Mouse (Mus musculus) liver, adult 2 months (tissue): ENCODE data around the gene P2ry13. TPM values are rescaled to one million over a fixed set of nuclear protein-coding genes. Genes with fewer than 3 reads are reported as not detected.

Experiments
- DNase-seq: peaks from one replicate; pipeline ENCODE4 v3.0.0-alpha.2; 2011; ENCODE audit warnings: low read depth, low spot score; ENCODE audit errors: extremely low read depth
- H3K27ac ChIP-seq: fragments of 200-500 bp; replicated peaks from 2 replicates; pipeline ENCODE4 v1.5.1; 2012; ENCODE audit warnings: low read depth, mild to moderate bottlenecking, control low read depth, inconsistent platforms, low read length; ENCODE audit not compliant: insufficient read depth
- H3K27me3 ChIP-seq: fragments of 200-500 bp; 2 replicates; pipeline ENCODE4 v1.6.1; 2012; ENCODE audit warnings: mild to moderate bottlenecking, moderate library complexity, low read length, inconsistent platforms; ENCODE audit not compliant: control insufficient read depth, insufficient read depth
- H3K36me3 ChIP-seq: fragments of 200-500 bp; 2 replicates; pipeline ENCODE4 v1.6.1; 2012; ENCODE audit warnings: low read length, inconsistent platforms; ENCODE audit not compliant: control insufficient read depth, insufficient read depth
- H3K4me1 ChIP-seq: fragments of 200-500 bp; 2 replicates; pipeline ENCODE4 v1.6.1; 2011; ENCODE audit warnings: low read length; ENCODE audit not compliant: control insufficient read depth, insufficient read depth
- H3K4me3 ChIP-seq: fragments of 200-500 bp; 2 replicates; pipeline ENCODE4 v1.5.1; 2011; ENCODE audit warnings: low read depth, mild to moderate bottlenecking, control low read depth, low read length, moderate library complexity; ENCODE audit not compliant: insufficient read depth
- H3K79me2 ChIP-seq: fragments of 200-500 bp; 2 replicates; pipeline ENCODE4 v1.6.1; 2012; ENCODE audit warnings: inconsistent platforms, mild to moderate bottlenecking, low read length, moderate library complexity; ENCODE audit not compliant: control insufficient read depth, insufficient read depth
- H3K9ac ChIP-seq: fragments of 200-500 bp; 2 replicates; pipeline ENCODE4 v1.6.1; 2012; ENCODE audit warnings: low read depth, mild to moderate bottlenecking, control low read depth, inconsistent platforms, low read length
- CTCF ChIP-seq: fragments of 200-500 bp; IDR thresholded peaks from 2 replicates; pipeline ENCODE4 v1.5.1; 2011; ENCODE audit warnings: low read depth, low read length, control low read depth
- POLR2A ChIP-seq: fragments of 200-500 bp; IDR thresholded peaks from 2 replicates; pipeline ENCODE4 v1.6.1; 2011; ENCODE audit warnings: low read length, control low read depth; ENCODE audit not compliant: insufficient read depth; ENCODE audit errors: extremely low read depth
- WGBS: fragments of 180-500 bp; shearing (Covaris S2); methylation state at CpG from one replicate; pipeline ENCODE4 v1.1.7; 2018; 5-methylcytosine and 5-hydroxymethylcytosine counted together
- polyA plus RNA-seq: library from polyadenylated mRNA; depleted of rRNA; stranded (reverse); fragments of >200 nt; gene quantifications from 2 replicates; pipeline ENCODE4 v1.2.3, GENCODE M21; 2012; rRNA removed
- total RNA-seq: library from RNA; depleted of rRNA; stranded (reverse); fragments of >200 nt; gene quantifications from 2 replicates; pipeline ENCODE4 v1.2.3, GENCODE M21; 2014; rRNA removed

Gene P2ry13
- total RNA-seq (5.2 and 5.5 TPM in 2 replicates), polyA plus RNA-seq (0.62 and 1.6 TPM in 2 replicates)

GRCm38 (mm10) chr3:59210727-59211126, at the start of gene P2ry13:
TSS of gene P2ry13 (minus strand) at chr3:59210882.
- Histone ChIP-seq H3K36me3 (no peaks in the 10 kb centered on the region), H3K9ac (peak within 1 kb of the TSS; percentile 30), H3K79me2 (no peaks in the 10 kb centered on the region), H3K4me3 (peak within 1 kb of the TSS; percentile 34), H3K27ac (0 out of 2 replicates have a peak within 1 kb of the TSS, but pooled peaks have one; percentile 27), H3K27me3 (no peaks in the 10 kb centered on the region), H3K4me1 (no peaks in the 10 kb centered on the region)
- 85% methylated on average over 6 of the region's 6 CpGs for WGBS
- no peak for DNase-seq
- TF ChIP-seq POLR2A (no peak), CTCF (no peak)

GRCm38 (mm10) chr3:59257740-59258664, 47.3 kb upstream of the P2ry13 start:
- no peak overlapping the region for H3K27ac ChIP-seq
- no peak for DNase-seq
- no peak overlapping the region for H3K4me3 ChIP-seq
- no peak overlapping the region for H3K9ac ChIP-seq
- H3K4me1 ChIP-seq = no peaks in the 10 kb centered on the region
- TF ChIP-seq CTCF = no peak
- TF ChIP-seq POLR2A = no peak
- H3K27me3 ChIP-seq = no peaks in the 10 kb centered on the region
- no peaks in the 10 kb centered on the region for H3K79me2 ChIP-seq
- H3K36me3 ChIP-seq = no peaks in the 10 kb centered on the region
- WGBS = 91% methylated on average over 20 of the region's 20 CpGs

- H3K79me2 ChIP-seq = no peaks in the 10 kb centered on the region
- no peaks in the 10 kb centered on the region for H3K4me1 ChIP-seq
- H3K27me3 ChIP-seq = no peaks in the 10 kb centered on the region
- no peak for TF ChIP-seq POLR2A
- no peak for TF ChIP-seq CTCF
- 100% methylated on average over 1 of the region's 1 CpGs for WGBS
- no peak overlapping the region for H3K27ac ChIP-seq
- no peak overlapping the region for H3K9ac ChIP-seq
- DNase-seq = no peak
- no peaks in the 10 kb centered on the region for H3K36me3 ChIP-seq
- H3K4me3 ChIP-seq = no peak overlapping the region
Measured at GRCm38 (mm10) chr3:59250454-59250853, 39.8 kb upstream of the P2ry13 start.

- no peak for DNase-seq
- no peak overlapping the region for H3K27ac ChIP-seq
- no peak overlapping the region for H3K9ac ChIP-seq
- H3K79me2 ChIP-seq = no peaks in the 10 kb centered on the region
- TF ChIP-seq CTCF (no peak), POLR2A (no peak)
- no peaks in the 10 kb centered on the region for H3K27me3 ChIP-seq
- whole genome bisulfite sequencing = 94% methylated on average over 6 of the region's 6 CpGs
- no peaks in the 10 kb centered on the region for H3K36me3 ChIP-seq
- no peaks in the 10 kb centered on the region for H3K4me1 ChIP-seq
- no peak overlapping the region for H3K4me3 ChIP-seq
Measured at GRCm38 (mm10) chr3:59248031-59248430, 37.3 kb upstream of the P2ry13 start.

- no peaks in the 10 kb centered on the region for H3K4me1 ChIP-seq
- H3K27ac ChIP-seq = no peak overlapping the region
- WGBS = 81% methylated on average over 6 of the region's 6 CpGs
- H3K4me3 ChIP-seq = no peak overlapping the region
- H3K27me3 ChIP-seq = no peaks in the 10 kb centered on the region
- no peak for TF ChIP-seq CTCF
- no peak for TF ChIP-seq POLR2A
- no peak for DNase-seq
- H3K36me3 ChIP-seq = no peaks in the 10 kb centered on the region
- H3K9ac ChIP-seq = no peak overlapping the region
- no peaks in the 10 kb centered on the region for H3K79me2 ChIP-seq
Measured at GRCm38 (mm10) chr3:59243384-59243783, 32.7 kb upstream of the P2ry13 start.

- no peak for TF ChIP-seq CTCF
- TF ChIP-seq POLR2A = no peak
- no peak overlapping the region for H3K27ac ChIP-seq
Measured at GRCm38 (mm10) chr3:59234878-59235277, 24.2 kb upstream of the P2ry13 start.

More at GRCm38 (mm10) chr3:59234878-59235277, 24.2 kb upstream of the P2ry13 start:
- Histone ChIP-seq H3K9ac (no peak overlapping the region), H3K4me1 (no peaks in the 10 kb centered on the region), H3K4me3 (no peak overlapping the region), H3K79me2 (no peaks in the 10 kb centered on the region), H3K27me3 (no peaks in the 10 kb centered on the region), H3K36me3 (no peaks in the 10 kb centered on the region; the same call in 1 of the 2 replicates)
- 82% methylated on average over 5 of the region's 5 CpGs for WGBS
- DNase-seq = no peak
